ENCODE assay signal across 10 mouse cellular contexts in genomic region chr8:122326114-122326542, GRCm38 (mm10). TPM values are rescaled to one million over a fixed set of nuclear protein-coding genes. Genes with fewer than 3 reads are reported as not detected.
A peak's percentile ranks its signal among the peaks of the same experiment; 100 is the strongest.
DNase-seq lines count a peak whose midpoint lies in the region; ATAC-seq and TF ChIP-seq lines count a peak whose summit lies in the region.
"Had no signal": no experiment of that assay in that cellular context is flagged by ENCODE, and none has a peak within 500 bp of the region (broad histone marks: within the 10 kb centered on the region; RNA-seq: fewer than 3 reads in every experiment).

No protein-coding gene starts in this region.

- no peak for TF ChIP-seq CTCF in bone marrow, adult 2 months (IDR thresholded peaks at IDR 0.05; ENCODE audit: control insufficient read depth, insufficient read depth, low read length)

- no peak overlapping the region for H3K4me3 ChIP-seq in hindbrain, embryonic 10.5 days
- H3K4me3 ChIP-seq in hindbrain, embryonic 11.5 days (ENCODE audit: low read depth, low read length), result no peak overlapping the region
- H3K4me3 ChIP-seq in bone marrow, adult 2 months (replicated peaks; ENCODE audit: control insufficient read depth, low read depth, low read length), result no peak overlapping the region
- H3K4me3 ChIP-seq in hindbrain, embryonic 12.5 days, result no peak overlapping the region
- peak overlapping the region; percentile 31; the same call in 1 of the 2 replicates for H3K4me3 ChIP-seq in midbrain, embryonic 10.5 days
- H3K4me3 ChIP-seq: limb, embryonic 15.5 days had no signal

- peaks cover 88% of the 10 kb centered on the region for H3K4me1 ChIP-seq in hindbrain, embryonic 10.5 days (replicated peaks)
- peaks cover 2% of the 10 kb centered on the region; the same call in 1 of the 2 replicates for H3K4me1 ChIP-seq in hindbrain, embryonic 11.5 days (replicated peaks; ENCODE audit: control insufficient read depth, insufficient read depth, low read length)
- H3K4me1 ChIP-seq in bone marrow, adult 2 months (ENCODE audit: control insufficient read depth, insufficient read depth, low read length), result peaks cover 16% of the 10 kb centered on the region
- H3K4me1 ChIP-seq in hindbrain, embryonic 12.5 days, result peaks cover 57% of the 10 kb centered on the region
- H3K4me1 ChIP-seq in midbrain, embryonic 10.5 days, result peaks cover 64% of the 10 kb centered on the region

- no peak overlapping the region; the same call in 1 of the 2 replicates for H3K9ac ChIP-seq in hindbrain, embryonic 11.5 days (ENCODE audit: low read depth, low read length)
- 0 out of 2 replicates have a peak overlapping the region, but pooled peaks have one; percentile 15 for H3K9ac ChIP-seq in hindbrain, embryonic 12.5 days
- H3K9ac ChIP-seq: limb, embryonic 15.5 days had no signal

- no peak for ATAC-seq in hindbrain, embryonic 11.5 days (ENCODE audit: low FRiP score)
- ATAC-seq in hindbrain, embryonic 12.5 days (ENCODE audit: low FRiP score), result no peak

- H3K4me2 ChIP-seq in hindbrain, embryonic 11.5 days (replicated peaks; ENCODE audit: low read depth, low read length), result no peak overlapping the region
- H3K4me2 ChIP-seq in hindbrain, embryonic 12.5 days (replicated peaks), result peak overlapping the region; percentile 15
- H3K4me2 ChIP-seq: limb, embryonic 15.5 days had no signal

- no peak for TF ChIP-seq POLR2A in bone marrow, adult 2 months (IDR thresholded peaks at IDR 0.05; ENCODE audit: borderline replicate concordance, control insufficient read depth, low read depth, low read length)

- H3K36me3 ChIP-seq in hindbrain, embryonic 10.5 days, result no peaks in the 10 kb centered on the region
- no peaks in the 10 kb centered on the region for H3K36me3 ChIP-seq in hindbrain, embryonic 11.5 days (ENCODE audit: control insufficient read depth, insufficient read depth, low read length)
- H3K36me3 ChIP-seq in hindbrain, embryonic 12.5 days, result no peaks in the 10 kb centered on the region
- H3K36me3 ChIP-seq in midbrain, embryonic 10.5 days, result no peaks in the 10 kb centered on the region
- H3K36me3 ChIP-seq: limb, embryonic 15.5 days had no signal

- peaks cover 52% of the 10 kb centered on the region for H3K27me3 ChIP-seq in hindbrain, embryonic 10.5 days (ENCODE audit: insufficient read depth, poor library complexity, severe bottlenecking)
- no peaks in the 10 kb centered on the region for H3K27me3 ChIP-seq in hindbrain, embryonic 11.5 days (ENCODE audit: control insufficient read depth, insufficient read depth, low read length)
- H3K27me3 ChIP-seq in hindbrain, embryonic 12.5 days, result 0 out of 2 replicates have a peak, but pooled peaks cover 4% of the 10 kb centered on the region
- H3K27me3 ChIP-seq in midbrain, embryonic 10.5 days (ENCODE audit: low read depth, poor library complexity, severe bottlenecking), result peaks cover 68% of the 10 kb centered on the region
- H3K27me3 ChIP-seq: limb, embryonic 15.5 days had no signal

- peak overlapping the region; percentile 57; the same call in 1 of the 2 replicates for H3K27ac ChIP-seq in hindbrain, embryonic 10.5 days
- no peak overlapping the region for H3K27ac ChIP-seq in hindbrain, embryonic 11.5 days (ENCODE audit: low read depth, low read length)
- H3K27ac ChIP-seq in bone marrow, adult 2 months (ENCODE audit: control insufficient read depth, insufficient read depth, low read depth, low read length, poor library complexity), result peak overlapping the region; percentile 13; the same call in 1 of the 2 replicates
- H3K27ac ChIP-seq in hindbrain, embryonic 12.5 days, result no peak overlapping the region
- H3K27ac ChIP-seq in midbrain, embryonic 10.5 days (replicated peaks), result peak overlapping the region; percentile 50; the same call in 1 of the 2 replicates
- H3K27ac ChIP-seq: limb, embryonic 15.5 days had no signal

- no peak for DNase-seq in hindbrain, embryonic 10.5 days (ENCODE audit: low spot score)
- no peak for DNase-seq in hindbrain, embryonic 11.5 days (ENCODE audit: low spot score)
- DNase-seq in midbrain, embryonic 10.5 days (ENCODE audit: low spot score), result no peak
- DNase-seq in gastrocnemius, postnatal 4 days (ENCODE audit: low spot score in 2 of 2), result no peak
- DNase-seq in adrenal gland, adult (ENCODE audit: inconsistent age in 2 of 2, low spot score in 1 of 2), result no peak
- no peak for DNase-seq in urinary bladder, adult 18-20 months (ENCODE audit: low spot score in 2 of 2)

- WGBS in hindbrain, embryonic 10.5 days, result 16% methylated on average over 14 of the region's 14 CpGs
- 19% methylated on average over 14 of the region's 14 CpGs for WGBS in hindbrain, embryonic 11.5 days
- 51% methylated on average over 14 of the region's 14 CpGs for WGBS in bone marrow, adult 2 months
- 27% methylated on average over 14 of the region's 14 CpGs for WGBS in hindbrain, embryonic 12.5 days
- WGBS in midbrain, embryonic 10.5 days, result 11% methylated on average over 14 of the region's 14 CpGs

- no peaks in the 10 kb centered on the region for H3K9me3 ChIP-seq in hindbrain, embryonic 10.5 days
- no peaks in the 10 kb centered on the region for H3K9me3 ChIP-seq in hindbrain, embryonic 11.5 days (ENCODE audit: control insufficient read depth, low read length)
- H3K9me3 ChIP-seq in hindbrain, embryonic 12.5 days (replicated peaks), result no peaks in the 10 kb centered on the region
- H3K9me3 ChIP-seq in midbrain, embryonic 10.5 days (replicated peaks), result no peaks in the 10 kb centered on the region
- H3K9me3 ChIP-seq: limb, embryonic 15.5 days had no signal

RNA-seq across cellular contexts. Expression of gene Trhr2, which starts 34.4 kb away (rescaled TPM):
- polyA plus RNA-seq in hindbrain, embryonic 10.5 days (2016; fragmentation: Nextera tagmentation; extraction: Ambion mirVana), result not detected in 2 replicates
- polyA plus RNA-seq in hindbrain, embryonic 11.5 days (2014; fragmentation: Nextera tagmentation; extraction: Ambion mirVana), result 0.11 and 0.25 TPM in 2 replicates
- not detected in 2 replicates for polyA plus RNA-seq in bone marrow, adult 2 months (2011; ENCODE audit: insufficient read depth, insufficient read length, low replicate concordance, missing spikeins)
- polyA plus RNA-seq in hindbrain, embryonic 12.5 days (2016; fragmentation: Nextera tagmentation; extraction: Ambion mirVana), result not detected in 2 replicates
- not detected in 2 replicates for polyA plus RNA-seq in midbrain, embryonic 10.5 days (2016; fragmentation: Nextera tagmentation; extraction: Ambion mirVana)
- not detected for total RNA-seq in gastrocnemius, postnatal 4 days (2021)
- polyA plus RNA-seq: heart, postnatal 0 days had no signal

RNA-seq across cellular contexts. Expression of gene Zfpm1, which starts 44.2 kb away (rescaled TPM):
- polyA plus RNA-seq in hindbrain, embryonic 10.5 days (2016; fragmentation: Nextera tagmentation; extraction: Ambion mirVana), result 1.6 and 2.4 TPM in 2 replicates
- 1.6 and 1.9 TPM in 2 replicates for polyA plus RNA-seq in hindbrain, embryonic 11.5 days (2014; fragmentation: Nextera tagmentation; extraction: Ambion mirVana)
- 125 and 324 TPM in 2 replicates for polyA plus RNA-seq in bone marrow, adult 2 months (2011; ENCODE audit: insufficient read depth, insufficient read length, low replicate concordance, missing spikeins)
- polyA plus RNA-seq in hindbrain, embryonic 12.5 days (2016; fragmentation: Nextera tagmentation; extraction: Ambion mirVana), result 2.5 and 3.3 TPM in 2 replicates
- polyA plus RNA-seq in midbrain, embryonic 10.5 days (2016; fragmentation: Nextera tagmentation; extraction: Ambion mirVana), result 1.3 and 1.5 TPM in 2 replicates
- total RNA-seq in gastrocnemius, postnatal 4 days (2021), result 10 to 100 TPM; 10.6 to 13.6 TPM

RNA-seq across cellular contexts. Expression of gene Zc3h18, which starts 50.3 kb away (rescaled TPM):
- 67.6 and 75.0 TPM in 2 replicates for polyA plus RNA-seq in hindbrain, embryonic 10.5 days (2016; fragmentation: Nextera tagmentation; extraction: Ambion mirVana)
- 38.4 and 38.6 TPM in 2 replicates for polyA plus RNA-seq in hindbrain, embryonic 11.5 days (2014; fragmentation: Nextera tagmentation; extraction: Ambion mirVana)
- 38.3 and 50.7 TPM in 2 replicates for polyA plus RNA-seq in bone marrow, adult 2 months (2011; ENCODE audit: insufficient read depth, insufficient read length, low replicate concordance, missing spikeins)
- polyA plus RNA-seq in hindbrain, embryonic 12.5 days (2016; fragmentation: Nextera tagmentation; extraction: Ambion mirVana), result 64.0 and 64.4 TPM in 2 replicates
- 75.7 and 79.4 TPM in 2 replicates for polyA plus RNA-seq in midbrain, embryonic 10.5 days (2016; fragmentation: Nextera tagmentation; extraction: Ambion mirVana)
- 10 to 100 TPM; 37.2 to 42.8 TPM for total RNA-seq in gastrocnemius, postnatal 4 days (2021)

Comparison
In these comparisons a context has a peak if more than half of its experiments do, and no peak if none do; other contexts are left out.
1. H3K27ac ChIP-seq: peak in hindbrain, embryonic 10.5 days (single experiment), bone marrow, adult 2 months (single experiment) and midbrain, embryonic 10.5 days (single experiment); none in hindbrain, embryonic 11.5 days (single experiment) and hindbrain, embryonic 12.5 days (single experiment).
2. RNA of gene Zfpm1, which starts 44.2 kb away (polyA plus RNA-seq): 125 to 324 TPM in bone marrow, adult 2 months; 2.5 to 3.3 TPM in hindbrain, embryonic 12.5 days, 1.6 to 1.9 TPM in hindbrain, embryonic 11.5 days, 1.6 to 2.4 TPM in hindbrain, embryonic 10.5 days and 1.3 to 1.5 TPM in midbrain, embryonic 10.5 days; every median in the first group is over 10 times any median in the second.